Mouse (Mus musculus): ENCODE measurements around the gene Dnmt3a.

Dnmt3a gene

GRCm38 (mm10) chr12:3881474-3881873 lies 75.7 kb downstream of the Dnmt3a start:
- DNase-seq (ENCODE audit: low spot score) = no peak

- no peak for DNase-seq (ENCODE audit: low spot score)
These were observed 79.2 kb downstream of the Dnmt3a start for GRCm38 (mm10) chr12:3884892-3885493.

- DNase-seq (ENCODE audit: low spot score) = no peak
These were observed 80.8 kb downstream of the Dnmt3a start for GRCm38 (mm10) chr12:3886601-3887000.

GRCm38 (mm10) chr12:3887515-3888325 lies 81.9 kb downstream of the Dnmt3a start:
- peak; percentile 78 for DNase-seq (ENCODE audit: low spot score)

GRCm38 (mm10) chr12:3889875-3890635 lies 84.2 kb downstream of the Dnmt3a start:
- no peak for DNase-seq (ENCODE audit: low spot score)

GRCm38 (mm10) chr12:3890753-3891751 lies 85.2 kb downstream of the Dnmt3a start:
- DNase-seq (ENCODE audit: low spot score) = no peak

GRCm38 (mm10) chr12:3891779-3892239 lies 86.0 kb downstream of the Dnmt3a start:
- no peak for DNase-seq (ENCODE audit: low spot score)

- DNase-seq (ENCODE audit: low spot score) = no peak
These were observed 86.6 kb downstream of the Dnmt3a start for GRCm38 (mm10) chr12:3892240-3893059.

GRCm38 (mm10) chr12:3893335-3893734 lies 87.5 kb downstream of the Dnmt3a start:
- DNase-seq (ENCODE audit: low spot score) = no peak

- DNase-seq (ENCODE audit: low spot score) = no peak
These were observed 88.7 kb downstream of the Dnmt3a start for GRCm38 (mm10) chr12:3894525-3894924.

- DNase-seq (ENCODE audit: low spot score) = no peak
These were observed 91.3 kb downstream of the Dnmt3a start for GRCm38 (mm10) chr12:3897057-3897545.

- no peak for DNase-seq (ENCODE audit: low spot score)
These were observed 93.0 kb downstream of the Dnmt3a start for GRCm38 (mm10) chr12:3898811-3899210.

- no peak for DNase-seq (ENCODE audit: low spot score)
These were observed 99.6 kb downstream of the Dnmt3a start for GRCm38 (mm10) chr12:3905436-3905835.

- no peak for DNase-seq (ENCODE audit: low spot score)
These were observed 100.5 kb downstream of the Dnmt3a start for GRCm38 (mm10) chr12:3906308-3906707.

- DNase-seq (ENCODE audit: low spot score) = no peak
These were observed 101.2 kb downstream of the Dnmt3a start for GRCm38 (mm10) chr12:3907008-3907407.

- no peak for DNase-seq (ENCODE audit: low spot score)
These were observed 101.6 kb downstream of the Dnmt3a start for GRCm38 (mm10) chr12:3907418-3907817.

- no peak for DNase-seq (ENCODE audit: low spot score)
These were observed 104.8 kb downstream of the Dnmt3a start for GRCm38 (mm10) chr12:3910466-3911093.

- DNase-seq (ENCODE audit: low spot score) = no peak
These were observed 106.1 kb downstream of the Dnmt3a start for GRCm38 (mm10) chr12:3911831-3912348.

GRCm38 (mm10) chr12:3915852-3916251 lies 110.0 kb downstream of the Dnmt3a start:
- no peak for DNase-seq (ENCODE audit: low spot score)
